Comparison of ENCODE assay signal across 8 mouse cellular contexts in genomic region chr4:155178981-155179512, GRCm38 (mm10). TPM values are rescaled to one million over a fixed set of nuclear protein-coding genes. Genes with fewer than 3 reads are reported as not detected.
DNase-seq lines count a peak whose midpoint lies in the region; ATAC-seq and TF ChIP-seq lines count a peak whose summit lies in the region.

No protein-coding gene starts in this region.

- peaks cover 60% of the 10 kb centered on the region for H3K4me1 ChIP-seq in forebrain, embryonic 13.5 days
- H3K4me1 ChIP-seq in hindbrain, postnatal 0 days (ENCODE audit: insufficient read depth, low read length), result peaks cover 44% of the 10 kb centered on the region

- WGBS in forebrain, embryonic 13.5 days, result 44% methylated on average over 3 of the region's 3 CpGs
- 9% methylated on average over 3 of the region's 3 CpGs for WGBS in hindbrain, postnatal 0 days

- H3K27ac ChIP-seq in left cerebral cortex, adult 2 months, result peak overlapping the region; percentile 62
- peak overlapping the region; percentile 81 for H3K27ac ChIP-seq in forebrain, embryonic 13.5 days
- H3K27ac ChIP-seq in hindbrain, postnatal 0 days, result peak overlapping the region; percentile 77

- DNase-seq in left cerebral cortex, adult 2 months (ENCODE audit: extremely low spot score in 1 of 2, low spot score in 2 of 2), result no peak
- no peak for DNase-seq in left cerebral cortex, adult 9 months (ENCODE audit: low spot score in 2 of 2)
- peak; percentile 28 for DNase-seq in hindbrain, postnatal 0 days (ENCODE audit: low spot score)
- DNase-seq in lung, postnatal 25 days (ENCODE audit: low spot score), result peak; percentile 59
- DNase-seq in frontal cortex, postnatal 25 days (ENCODE audit: low spot score in 2 of 2), result no peak
- DNase-seq in frontal cortex, postnatal 36 days (ENCODE audit: low spot score in 2 of 2), result no peak
- DNase-seq in left cerebral cortex, postnatal 36 days (ENCODE audit: low spot score in 2 of 2), result no peak

- intact Hi-C loops in left cerebral cortex, adult 2 months (cut with DNase I), result loop anchor here (2.0 kb wide), 1 partner anchor 42 kb away; no protein-coding TSS in a partner anchor
- intact Hi-C loops in left cerebral cortex, postnatal 36 days (cut with DNase I), result no loop called here

- peak overlapping the region; percentile 36; the same call in 1 of the 2 replicates for H3K4me2 ChIP-seq in forebrain, embryonic 13.5 days
- peak overlapping the region; percentile 14; the same call in 1 of the 2 replicates for H3K4me2 ChIP-seq in hindbrain, postnatal 0 days (ENCODE audit: low read depth, low read length)

- H3K27me3 ChIP-seq in forebrain, embryonic 13.5 days, result no peaks in the 10 kb centered on the region
- no peaks in the 10 kb centered on the region for H3K27me3 ChIP-seq in hindbrain, postnatal 0 days (ENCODE audit: insufficient read depth, low read length)

- H3K4me3 ChIP-seq in left cerebral cortex, adult 2 months, result no peak overlapping the region
- H3K4me3 ChIP-seq in forebrain, embryonic 13.5 days, result no peak overlapping the region
- H3K4me3 ChIP-seq in hindbrain, postnatal 0 days (ENCODE audit: low read length), result no peak overlapping the region

- H3K9me3 ChIP-seq in forebrain, embryonic 13.5 days (replicated peaks), result no peaks in the 10 kb centered on the region
- H3K9me3 ChIP-seq in hindbrain, postnatal 0 days (ENCODE audit: low read length), result no peaks in the 10 kb centered on the region

- H3K9ac ChIP-seq in forebrain, embryonic 13.5 days, result peak overlapping the region; percentile 47
- H3K9ac ChIP-seq in hindbrain, postnatal 0 days (replicated peaks; ENCODE audit: low read length), result no peak overlapping the region

- no peaks in the 10 kb centered on the region; the same call in 1 of the 2 replicates for H3K36me3 ChIP-seq in forebrain, embryonic 13.5 days (ENCODE audit: poor library complexity, severe bottlenecking)
- H3K36me3 ChIP-seq in hindbrain, postnatal 0 days (ENCODE audit: insufficient read depth, low read length), result no peaks in the 10 kb centered on the region

- no peak for TF ChIP-seq CTCF in left cerebral cortex, adult 2 months (IDR thresholded peaks at IDR 0.05)
- no peak for TF ChIP-seq CTCF in hindbrain, postnatal 0 days (IDR thresholded peaks at IDR 0.05; ENCODE audit: low read depth)

- ATAC-seq in forebrain, embryonic 13.5 days, result 0 out of 2 replicates have a peak, but pooled peaks have one; percentile 25
- peak; percentile 51 for ATAC-seq in hindbrain, postnatal 0 days

RNA-seq across cellular contexts. Expression of gene Ski, which starts 43.3 kb away (rescaled TPM):
- 100 to 1,000 TPM; 113 to 119 TPM for total RNA-seq in left cerebral cortex, adult 2 months (2021)
- polyA plus RNA-seq in forebrain, embryonic 13.5 days (2015; fragmentation: Nextera tagmentation; extraction: Ambion mirVana), result 11.3 and 12.0 TPM in 2 replicates
- 69.8 and 71.3 TPM in 2 replicates for total RNA-seq in hindbrain, postnatal 0 days (2014; rRNA removed)
- 8.8 and 9.5 TPM in 2 replicates for polyA plus RNA-seq in hindbrain, postnatal 0 days (2015; fragmentation: Nextera tagmentation; extraction: Ambion mirVana)
- total RNA-seq in left cerebral cortex, postnatal 36 days (2021), result 100 to 1,000 TPM; 113 to 119 TPM

Comparison
In these comparisons a context has a peak if more than half of its experiments do, and no peak if none do; other contexts are left out.
1. DNase-seq: peak in hindbrain, postnatal 0 days (single experiment) and lung, postnatal 25 days (single experiment); none in left cerebral cortex, adult 2 months (0 of 2), left cerebral cortex, adult 9 months (0 of 2), frontal cortex, postnatal 25 days (0 of 2), frontal cortex, postnatal 36 days (0 of 2) and left cerebral cortex, postnatal 36 days (0 of 2).
2. Peak in every context shown above with its lines, with median percentiles within 50 percentile points of each other: H3K27ac ChIP-seq.